Mouse (Mus musculus): ENCODE data around the gene Ankrd28. TPM values are rescaled to one million over a fixed set of nuclear protein-coding genes. Genes with fewer than 3 reads are reported as not detected.

The Ankrd28 gene
- total and polyA plus RNA-seq, 2 experiments from 2014 or later = 7.3 to 28.0 TPM

- H3K4me2 ChIP-seq (ENCODE audit: low read depth, low read length, poor library complexity, severe bottlenecking) = no peak overlapping the region
- DNase-seq (ENCODE audit: low spot score) (peak; percentile 31), ATAC-seq (ENCODE audit: low FRiP score) (no peak)
- 0 out of 2 replicates have a peak overlapping the region, but pooled peaks have one; percentile 1 for H3K27ac ChIP-seq (ENCODE audit: low read depth, low read length)
- H3K27me3 ChIP-seq (ENCODE audit: insufficient read depth, low read length) = no peaks in the 10 kb centered on the region
- no peaks in the 10 kb centered on the region for H3K4me1 ChIP-seq (ENCODE audit: insufficient read depth, low read length)
- no peak overlapping the region for H3K9ac ChIP-seq (replicated peaks; ENCODE audit: low read length, poor library complexity, severe bottlenecking)
- H3K4me3 ChIP-seq (ENCODE audit: low read depth, low read length) = no peak overlapping the region
- TF ChIP-seq CTCF (IDR thresholded peaks at IDR 0.05) = no peak
- H3K9me3 ChIP-seq (ENCODE audit: low read length) = no peaks in the 10 kb centered on the region
- H3K36me3 ChIP-seq (ENCODE audit: insufficient read depth, low read length) = 0 out of 2 replicates have a peak, but pooled peaks cover 5% of the 10 kb centered on the region
- WGBS = 69% methylated on average over 15 of the region's 15 CpGs
These were observed 160.6 kb downstream of the Ankrd28 start for GRCm38 (mm10) chr14:31669642-31670490.

GRCm38 (mm10) chr14:31669161-31669611 lies 161.3 kb downstream of the Ankrd28 start:
- no peak for TF ChIP-seq CTCF (IDR thresholded peaks at IDR 0.05)
- no peaks in the 10 kb centered on the region for H3K4me1 ChIP-seq (ENCODE audit: insufficient read depth, low read length)
- no peaks in the 10 kb centered on the region for H3K27me3 ChIP-seq (ENCODE audit: insufficient read depth, low read length)
- no peak overlapping the region for H3K4me2 ChIP-seq (ENCODE audit: low read depth, low read length, poor library complexity, severe bottlenecking)
- no peak overlapping the region for H3K9ac ChIP-seq (replicated peaks; ENCODE audit: low read length, poor library complexity, severe bottlenecking)
- no peaks in the 10 kb centered on the region for H3K9me3 ChIP-seq (ENCODE audit: low read length)
- 69% methylated on average over 13 of the region's 13 CpGs for WGBS
- ATAC-seq (ENCODE audit: low FRiP score) (no peak), DNase-seq (ENCODE audit: low spot score) (no peak)
- H3K27ac ChIP-seq (ENCODE audit: low read depth, low read length) = 0 out of 2 replicates have a peak overlapping the region, but pooled peaks have one; percentile 1
- H3K4me3 ChIP-seq (ENCODE audit: low read depth, low read length) = no peak overlapping the region
- 0 out of 2 replicates have a peak, but pooled peaks cover 5% of the 10 kb centered on the region for H3K36me3 ChIP-seq (ENCODE audit: insufficient read depth, low read length)

DNA sequence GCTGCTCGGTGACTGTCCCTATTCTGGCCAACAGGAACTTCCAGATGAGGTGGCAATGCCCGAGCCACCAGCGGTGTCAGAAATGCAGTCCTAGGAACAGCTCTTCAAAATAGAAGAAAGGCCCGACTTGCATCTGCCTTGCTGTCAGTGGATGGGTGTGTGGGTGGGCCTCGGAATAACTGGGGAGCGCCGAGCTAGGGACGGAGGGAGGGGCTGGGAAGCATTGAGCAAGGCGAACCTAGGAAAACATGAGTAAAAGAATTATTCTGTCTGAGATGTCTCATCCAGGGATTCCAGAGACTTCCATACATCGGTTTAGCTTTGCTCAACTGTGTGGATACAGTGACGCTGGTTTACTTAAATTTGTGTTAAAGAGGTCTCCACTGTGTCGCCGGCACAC lies 162.1 kb downstream of the Ankrd28 start:
- Histone ChIP-seq H3K4me3 (ENCODE audit: low read depth, low read length) (no peak overlapping the region), H3K27ac (ENCODE audit: low read depth, low read length) (no peak overlapping the region), H3K9me3 (ENCODE audit: low read length) (no peaks in the 10 kb centered on the region), H3K4me1 (ENCODE audit: insufficient read depth, low read length) (no peaks in the 10 kb centered on the region), H3K36me3 (ENCODE audit: insufficient read depth, low read length) (0 out of 2 replicates have a peak, but pooled peaks cover 5% of the 10 kb centered on the region), H3K4me2 (ENCODE audit: low read depth, low read length, poor library complexity, severe bottlenecking) (no peak overlapping the region), H3K27me3 (ENCODE audit: insufficient read depth, low read length) (no peaks in the 10 kb centered on the region), H3K9ac (replicated peaks; ENCODE audit: low read length, poor library complexity, severe bottlenecking) (no peak overlapping the region)
- 84% methylated on average over 13 of the region's 13 CpGs for WGBS
- no peak for ATAC-seq (ENCODE audit: low FRiP score)
- no peak for DNase-seq (ENCODE audit: low spot score)
- TF ChIP-seq CTCF (IDR thresholded peaks at IDR 0.05) = no peak

GRCm38 (mm10) chr14:31667741-31668140 lies 162.7 kb downstream of the Ankrd28 start:
- Histone ChIP-seq H3K27me3 (ENCODE audit: insufficient read depth, low read length) (no peaks in the 10 kb centered on the region), H3K9me3 (ENCODE audit: low read length) (no peaks in the 10 kb centered on the region), H3K4me2 (ENCODE audit: low read depth, low read length, poor library complexity, severe bottlenecking) (no peak overlapping the region), H3K27ac (ENCODE audit: low read depth, low read length) (no peak overlapping the region), H3K36me3 (ENCODE audit: insufficient read depth, low read length) (0 out of 2 replicates have a peak, but pooled peaks cover 5% of the 10 kb centered on the region), H3K4me3 (ENCODE audit: low read depth, low read length) (no peak overlapping the region), H3K9ac (replicated peaks; ENCODE audit: low read length, poor library complexity, severe bottlenecking) (no peak overlapping the region), H3K4me1 (ENCODE audit: insufficient read depth, low read length) (peaks cover 2% of the 10 kb centered on the region; the same call in 1 of the 2 replicates)
- ATAC-seq (ENCODE audit: low FRiP score) = no peak
- WGBS = 90% methylated on average over 6 of the region's 6 CpGs
- TF ChIP-seq CTCF (IDR thresholded peaks at IDR 0.05) = no peak
- no peak for DNase-seq (ENCODE audit: low spot score)

DNA sequence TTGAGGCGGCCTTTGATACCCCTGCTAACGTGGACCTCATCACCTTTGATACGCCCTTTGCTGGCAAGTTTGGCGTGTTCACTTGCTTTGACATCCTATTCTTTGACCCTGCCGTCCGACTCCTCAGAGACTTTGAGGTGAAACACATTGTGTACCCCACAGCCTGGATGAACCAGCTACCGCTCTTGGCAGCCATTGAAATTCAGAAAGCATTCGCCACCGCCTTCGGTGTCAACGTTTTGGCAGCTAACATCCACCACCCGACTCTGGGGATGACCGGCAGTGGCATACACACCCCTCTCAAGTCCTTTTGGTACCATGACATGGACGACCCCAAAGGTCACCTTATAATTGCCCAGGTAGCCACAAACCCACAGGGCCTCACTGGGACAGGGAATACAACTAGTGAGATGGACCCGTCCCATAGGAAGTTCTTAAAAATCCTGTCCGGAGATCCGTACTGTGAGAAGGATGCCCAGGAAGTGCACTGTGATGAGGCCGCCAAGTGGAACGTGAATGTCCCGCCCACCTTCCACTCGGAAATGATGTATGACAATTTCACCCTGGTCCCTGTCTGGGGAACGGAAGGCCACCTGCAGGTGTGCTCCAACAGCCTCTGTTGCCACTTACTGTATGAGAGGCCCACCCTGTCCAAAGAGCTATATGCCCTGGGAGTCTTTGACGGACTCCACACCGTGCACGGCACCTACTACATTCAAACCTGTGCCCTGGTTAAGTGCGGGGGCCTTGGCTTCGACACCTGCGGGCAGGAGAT lies 163.3 kb downstream of the Ankrd28 start:
- Histone ChIP-seq H3K36me3 (ENCODE audit: insufficient read depth, low read length) (0 out of 2 replicates have a peak, but pooled peaks cover 5% of the 10 kb centered on the region), H3K27ac (ENCODE audit: low read depth, low read length) (no peak overlapping the region), H3K9me3 (ENCODE audit: low read length) (no peaks in the 10 kb centered on the region), H3K4me2 (ENCODE audit: low read depth, low read length, poor library complexity, severe bottlenecking) (no peak overlapping the region), H3K27me3 (ENCODE audit: insufficient read depth, low read length) (no peaks in the 10 kb centered on the region), H3K9ac (replicated peaks; ENCODE audit: low read length, poor library complexity, severe bottlenecking) (no peak overlapping the region), H3K4me1 (ENCODE audit: insufficient read depth, low read length) (peaks cover 4% of the 10 kb centered on the region; the same call in 1 of the 2 replicates), H3K4me3 (ENCODE audit: low read depth, low read length) (no peak overlapping the region)
- no peak for TF ChIP-seq CTCF (IDR thresholded peaks at IDR 0.05)
- WGBS = 95% methylated on average over 28 of the region's 28 CpGs
- DNase-seq (ENCODE audit: low spot score) (no peak), ATAC-seq (ENCODE audit: low FRiP score) (no peak)
